Mouse (Mus musculus): ENCODE results near the gene Gnl2.
A peak's percentile ranks its signal among the peaks of the same experiment; 100 is the strongest.

Gene Gnl2

GRCm38 (mm10) chr4:125002978-125003377 lies 13.4 kb upstream of the Gnl2 start:
- no peak for DNase-seq (ENCODE audit: low read depth, low spot score)

- DNase-seq (ENCODE audit: low read depth, low spot score) = no peak
Observed at GRCm38 (mm10) chr4:125004886-125005285, 11.5 kb upstream of the Gnl2 start.

GRCm38 (mm10) chr4:125007460-125007859 lies 8.9 kb upstream of the Gnl2 start:
- no peak for DNase-seq (ENCODE audit: low read depth, low spot score)

- no peak for DNase-seq (ENCODE audit: low read depth, low spot score)
Observed at GRCm38 (mm10) chr4:125008220-125008619, 8.2 kb upstream of the Gnl2 start.

GRCm38 (mm10) chr4:125008712-125009111 lies 7.7 kb upstream of the Gnl2 start:
- no peak for DNase-seq (ENCODE audit: low read depth, low spot score)

GRCm38 (mm10) chr4:125017431-125017830 lies 1.0 kb downstream of the Gnl2 start:
- no peak for DNase-seq (ENCODE audit: low read depth, low spot score)

GRCm38 (mm10) chr4:125020780-125021538 lies 4.6 kb downstream of the Gnl2 start:
- no peak for DNase-seq (ENCODE audit: low read depth, low spot score)

- peak; percentile 95 for DNase-seq (ENCODE audit: low read depth, low spot score)
Observed at GRCm38 (mm10) chr4:125029891-125030614, 13.7 kb downstream of the Gnl2 start.

- no peak for DNase-seq (ENCODE audit: low read depth, low spot score)
Observed at GRCm38 (mm10) chr4:125034341-125034740, 18.0 kb downstream of the Gnl2 start.

- DNase-seq (ENCODE audit: low read depth, low spot score) = no peak
Observed at GRCm38 (mm10) chr4:125044454-125044853, 28.1 kb downstream of the Gnl2 start.

GRCm38 (mm10) chr4:125055385-125055784 lies 39.0 kb downstream of the Gnl2 start:
- DNase-seq (ENCODE audit: low read depth, low spot score) = no peak

GRCm38 (mm10) chr4:125056476-125056875 lies 40.1 kb downstream of the Gnl2 start:
- no peak for DNase-seq (ENCODE audit: low read depth, low spot score)

- no peak for DNase-seq (ENCODE audit: low read depth, low spot score)
Observed at GRCm38 (mm10) chr4:125057273-125057672, 40.9 kb downstream of the Gnl2 start.

- DNase-seq (ENCODE audit: low read depth, low spot score) = no peak
Observed at GRCm38 (mm10) chr4:125058033-125058432, 41.6 kb downstream of the Gnl2 start.

GRCm38 (mm10) chr4:125059025-125059424 lies 42.6 kb downstream of the Gnl2 start:
- peak; percentile 54 for DNase-seq (ENCODE audit: low read depth, low spot score)

- DNase-seq (ENCODE audit: low read depth, low spot score) = no peak
Observed at GRCm38 (mm10) chr4:125063829-125064228, 47.4 kb downstream of the Gnl2 start.

- DNase-seq (ENCODE audit: low read depth, low spot score) = peak; percentile 52
Observed at GRCm38 (mm10) chr4:125065517-125066307, 49.3 kb downstream of the Gnl2 start, which contains the start of gene Dnali1. TSS of gene Dnali1 (minus strand) at chr4:125065703.

- DNase-seq (ENCODE audit: low read depth, low spot score) = peak; percentile 88
Observed at GRCm38 (mm10) chr4:125066490-125067370, 50.3 kb downstream of the Gnl2 start, which contains the start of gene Snip1. TSS of gene Snip1 (plus strand) at chr4:125066672.

- no peak for DNase-seq (ENCODE audit: low read depth, low spot score)
Observed at GRCm38 (mm10) chr4:125077700-125078099, 61.3 kb downstream of the Gnl2 start.

- no peak for DNase-seq (ENCODE audit: low read depth, low spot score)
Observed at GRCm38 (mm10) chr4:125078698-125079097, 62.3 kb downstream of the Gnl2 start.
